Mouse (Mus musculus) stomach, embryonic 14.5 days (tissue): ENCODE data around the gene Tspan17. TPM values are rescaled to one million over a fixed set of nuclear protein-coding genes. Genes with fewer than 3 reads are reported as not detected.

Source experiments
- ATAC-seq: fragments of 200-750 bp; cut with Nextera tagmentation; 2 replicates; pipeline ENCODE4 v1.8.0; 2017; ENCODE audit warnings: low read depth, moderate TSS enrichment; ENCODE audit not compliant: insufficient number of reproducible peaks, insufficient read depth, low FRiP score
- H3K27ac ChIP-seq: fragments of 300-500 bp; sonication (generic); 2 replicates; pipeline ENCODE4 v1.5.1; 2014; ENCODE audit warnings: mild to moderate bottlenecking, low read length, moderate library complexity, mixed read lengths
- H3K27me3 ChIP-seq: fragments of 300-500 bp; sonication (generic); 2 replicates; pipeline ENCODE4 v1.6.1; 2014; ENCODE audit warnings: low read length, control low read depth, mixed read lengths; ENCODE audit not compliant: control insufficient read depth, insufficient read depth
- H3K36me3 ChIP-seq: fragments of 300-500 bp; sonication (generic); 2 replicates; pipeline ENCODE4 v1.6.1; 2014; ENCODE audit warnings: mild to moderate bottlenecking, control low read depth, low read length, moderate library complexity, mixed read lengths; ENCODE audit not compliant: control insufficient read depth, insufficient read depth
- H3K4me1 ChIP-seq: fragments of 300-500 bp; sonication (generic); 2 replicates; pipeline ENCODE4 v1.6.1; 2014; ENCODE audit warnings: low read length, control low read depth, mixed read lengths; ENCODE audit not compliant: control insufficient read depth, insufficient read depth
- H3K4me2 ChIP-seq: fragments of 300-500 bp; sonication (generic); replicated peaks from 2 replicates; pipeline ENCODE4 v1.6.1; 2014; ENCODE audit warnings: low read depth, low read length, control low read depth
- H3K4me3 ChIP-seq: fragments of 300-500 bp; sonication (generic); 2 replicates; pipeline ENCODE4 v1.5.1; 2014; ENCODE audit warnings: low read depth, low read length, control low read depth
- H3K9ac ChIP-seq: fragments of 300-500 bp; sonication (generic); replicated peaks from 2 replicates; pipeline ENCODE4 v1.6.1; 2014; ENCODE audit warnings: low read depth, mild to moderate bottlenecking, control low read depth, low read length, moderate library complexity, mixed read lengths
- H3K9me3 ChIP-seq: fragments of 300-500 bp; sonication (generic); 2 replicates; pipeline ENCODE4 v1.6.1; 2016; ENCODE audit warnings: low read depth, low read length, control low read depth; ENCODE audit not compliant: control insufficient read depth
- WGBS: fragments of 180-500 bp; shearing (Covaris S2); extraction: QIAGEN DNeasy Blood & Tissue Kit; methylation state at CpG from one replicate; pipeline ENCODE4 v1.1.7; 2014; 5-methylcytosine and 5-hydroxymethylcytosine counted together
- polyA plus RNA-seq: library from polyadenylated mRNA; unstranded; fragments of >200 nt; fragmentation: Nextera tagmentation; extraction: Ambion mirVana; gene quantifications from 2 replicates; pipeline ENCODE4 v1.2.1, GENCODE M21; 2014

The Tspan17 gene
- polyA plus RNA-seq, 1 experiment from 2014 or later, result 11.6 TPM

- no peak overlapping the region for H3K27ac ChIP-seq
- 44% methylated on average over 6 of the region's 6 CpGs for WGBS
- ATAC-seq, result no peak
Observed at GRCm38 (mm10) chr13:54828508-54828907, 39.3 kb downstream of the Tspan17 start.

GRCm38 (mm10) chr13:54829450-54829849, 40.3 kb downstream of the Tspan17 start:
- WGBS, result 5% methylated on average over 13 of the region's 13 CpGs
- H3K4me1 ChIP-seq, result no peaks in the 10 kb centered on the region
- no peaks in the 10 kb centered on the region for H3K27me3 ChIP-seq
- no peak overlapping the region for H3K27ac ChIP-seq
- no peaks in the 10 kb centered on the region for H3K9me3 ChIP-seq
- no peak overlapping the region for H3K4me2 ChIP-seq
- no peak overlapping the region for H3K4me3 ChIP-seq
- H3K9ac ChIP-seq, result no peak overlapping the region
- H3K36me3 ChIP-seq, result no peaks in the 10 kb centered on the region
- no peak for ATAC-seq

More at GRCm38 (mm10) chr13:54828508-54828907, 39.3 kb downstream of the Tspan17 start:
- H3K27me3 ChIP-seq, result no peaks in the 10 kb centered on the region
- H3K36me3 ChIP-seq, result no peaks in the 10 kb centered on the region
- no peak overlapping the region for H3K4me2 ChIP-seq
- no peaks in the 10 kb centered on the region for H3K9me3 ChIP-seq
- no peak overlapping the region for H3K4me3 ChIP-seq
- no peaks in the 10 kb centered on the region for H3K4me1 ChIP-seq
- no peak overlapping the region for H3K9ac ChIP-seq

GRCm38 (mm10) chr13:54836351-54837030, 47.3 kb downstream of the Tspan17 start:
- Histone ChIP-seq H3K27me3 (no peaks in the 10 kb centered on the region), H3K4me1 (no peaks in the 10 kb centered on the region), H3K4me2 (no peak overlapping the region), H3K36me3 (no peaks in the 10 kb centered on the region), H3K9ac (no peak overlapping the region), H3K9me3 (no peaks in the 10 kb centered on the region), H3K4me3 (no peak overlapping the region), H3K27ac (no peak overlapping the region)
- no peak for ATAC-seq
- 75% methylated on average over 14 of the region's 14 CpGs for WGBS

GRCm38 (mm10) chr13:54837061-54837460, 47.9 kb downstream of the Tspan17 start:
- 67% methylated on average over 5 of the region's 5 CpGs for WGBS
- no peak overlapping the region for H3K9ac ChIP-seq
- no peak overlapping the region for H3K4me2 ChIP-seq
- no peaks in the 10 kb centered on the region for H3K36me3 ChIP-seq
- no peak overlapping the region for H3K4me3 ChIP-seq
- H3K27ac ChIP-seq, result no peak overlapping the region
- H3K9me3 ChIP-seq, result no peaks in the 10 kb centered on the region; the same call in 1 of the 2 replicates
- ATAC-seq, result no peak
- H3K4me1 ChIP-seq, result no peaks in the 10 kb centered on the region
- H3K27me3 ChIP-seq, result no peaks in the 10 kb centered on the region

- Histone ChIP-seq H3K27ac (no peak overlapping the region), H3K4me2 (no peak overlapping the region), H3K9ac (no peak overlapping the region), H3K27me3 (no peaks in the 10 kb centered on the region), H3K36me3 (no peaks in the 10 kb centered on the region), H3K9me3 (no peaks in the 10 kb centered on the region; the same call in 1 of the 2 replicates), H3K4me3 (no peak overlapping the region), H3K4me1 (no peaks in the 10 kb centered on the region)
- no peak for ATAC-seq
- WGBS, result 11% methylated on average over 9 of the region's 9 CpGs
Observed at GRCm38 (mm10) chr13:54837471-54837889, 48.3 kb downstream of the Tspan17 start.

- Histone ChIP-seq H3K27me3 (no peaks in the 10 kb centered on the region), H3K9me3 (no peaks in the 10 kb centered on the region; the same call in 1 of the 2 replicates), H3K4me3 (no peak overlapping the region), H3K9ac (no peak overlapping the region), H3K4me1 (no peaks in the 10 kb centered on the region), H3K27ac (no peak overlapping the region), H3K36me3 (no peaks in the 10 kb centered on the region), H3K4me2 (no peak overlapping the region)
- ATAC-seq, result no peak
- WGBS, result 62% methylated on average over 15 of the region's 15 CpGs
Observed at GRCm38 (mm10) chr13:54838540-54838939, 49.4 kb downstream of the Tspan17 start.

GRCm38 (mm10) chr13:54839211-54839610, 50.0 kb downstream of the Tspan17 start:
- H3K4me3 ChIP-seq, result no peak overlapping the region
- 48% methylated on average over 6 of the region's 6 CpGs for WGBS
- H3K27ac ChIP-seq, result no peak overlapping the region
- no peaks in the 10 kb centered on the region for H3K4me1 ChIP-seq
- H3K36me3 ChIP-seq, result no peaks in the 10 kb centered on the region
- H3K4me2 ChIP-seq, result no peak overlapping the region
- ATAC-seq, result no peak
- no peaks in the 10 kb centered on the region for H3K27me3 ChIP-seq
- no peak overlapping the region for H3K9ac ChIP-seq
- no peaks in the 10 kb centered on the region; the same call in 1 of the 2 replicates for H3K9me3 ChIP-seq

- no peak overlapping the region for H3K4me2 ChIP-seq
- no peaks in the 10 kb centered on the region for H3K27me3 ChIP-seq
- no peaks in the 10 kb centered on the region for H3K4me1 ChIP-seq
- H3K36me3 ChIP-seq, result no peaks in the 10 kb centered on the region
- no peaks in the 10 kb centered on the region; the same call in 1 of the 2 replicates for H3K9me3 ChIP-seq
- no peak overlapping the region for H3K27ac ChIP-seq
- no peak overlapping the region for H3K9ac ChIP-seq
- 46% methylated on average over 8 of the region's 8 CpGs for WGBS
- no peak overlapping the region for H3K4me3 ChIP-seq
- 0 out of 2 replicates have a peak, but pooled peaks have one; percentile 61 for ATAC-seq
Observed at GRCm38 (mm10) chr13:54844579-54844978, 55.4 kb downstream of the Tspan17 start.
